Mouse (Mus musculus) heart, adult 10 weeks (tissue): Measurements from ENCODE around the gene Rapgef4. TPM values are rescaled to one million over a fixed set of nuclear protein-coding genes. Genes with fewer than 3 reads are reported as not detected.

Source experiments
- polyA plus RNA-seq: library from polyadenylated mRNA; stranded (reverse); fragments of 350-450 nt; fragmentation: Illumina TruSeq; extraction: RNeasy Lipid Tissue Mini Kit (QIAGEN cat#74804); gene quantifications from one replicate; pipeline ENCODE4 v1.2.3, GENCODE M21; 2014; ENCODE audit warnings: low read depth, low replicate concordance

Gene Rapgef4
- 25.5 TPM for polyA plus RNA-seq

GRCm38 (mm10) chr2:71980771-71981342 lies at the start of gene Rapgef4:
Rapgef4 (plus strand) TSS chr2:71981240.

GRCm38 (mm10) chr2:72285256-72285887 lies 304.3 kb downstream of the Rapgef4 start, which contains the start of gene Map3k20:
Map3k20 (plus strand) TSS chr2:72285637.

Other genes starting within 250 kb of the Rapgef4 start
- gene Itga6, start 235.6 kb upstream of the Rapgef4 start, polyA plus RNA-seq, result 50.0 TPM
- 98.7 TPM for gene Pdk1, start 108.0 kb upstream of the Rapgef4 start, polyA plus RNA-seq